18 mouse cellular contexts compared by ENCODE assay signal in genomic region chr15:65006177-65006576, GRCm38 (mm10). TPM values are rescaled to one million over a fixed set of nuclear protein-coding genes. Genes with fewer than 3 reads are reported as not detected.
DNase-seq lines count a peak whose midpoint lies in the region.
"Had no signal": no experiment of that assay in that cellular context is flagged by ENCODE, and none has a peak within 500 bp of the region (broad histone marks: within the 10 kb centered on the region; RNA-seq: fewer than 3 reads in every experiment).

No protein-coding gene starts in this region.

- intact Hi-C loops in heart, postnatal 25 days (cut with DNase I), result no loop called here

- peak; percentile 6 for DNase-seq in cerebellum, adult 9-10 months
- DNase-seq in cerebellum, postnatal 10 days, result no peak
- peak; percentile 12 for DNase-seq in layer of hippocampus, adult 11-12 months (ENCODE audit: low spot score)
- DNase-seq in layer of hippocampus, postnatal 10 days (ENCODE audit: low spot score in 2 of 2), result no peak
- DNase-seq in right cerebral cortex, adult 2 months (ENCODE audit: low spot score in 2 of 2), result peak; percentile 3 to 7
- DNase-seq in right cerebral cortex, postnatal 25 days, result no peak
- no peak for DNase-seq in heart, postnatal 25 days (ENCODE audit: low spot score)
- DNase-seq: adrenal gland, adult 8-10 months; adrenal gland, postnatal 25 days; cerebellum, adult 11 months; cerebellum, postnatal 14 days; gastrocnemius, adult 2 months; gastrocnemius, postnatal 14 days; heart, adult 11 months; heart, postnatal 36 days had no signal

RNA-seq across cellular contexts. Expression of gene Gm21961, which starts 8.5 kb away (rescaled TPM):
- not detected for total RNA-seq in layer of hippocampus, postnatal 10 days (2021)
- not detected for total RNA-seq in heart, postnatal 25 days (2021)
- total RNA-seq: adrenal gland, adult 8-10 months; adrenal gland, postnatal 25 days; ES-E14; gastrocnemius, adult 2 months; gastrocnemius, postnatal 14 days; gastrocnemius, postnatal 4 days; heart, adult 8-10 months; heart, postnatal 36 days had no signal

Comparison
In these comparisons a context has a peak if more than half of its experiments do, and no peak if none do; other contexts are left out.
1. DNase-seq: peak in cerebellum, adult 9-10 months (single experiment), layer of hippocampus, adult 11-12 months (single experiment) and right cerebral cortex, adult 2 months (2 of 2); none in cerebellum, postnatal 10 days (0 of 2), layer of hippocampus, postnatal 10 days (0 of 2), right cerebral cortex, postnatal 25 days (single experiment) and heart, postnatal 25 days (single experiment).